In genomic region chr13:111555333-111555732, GRCm38 (mm10) we compare ENCODE assay signal across 13 mouse cellular contexts. TPM values are rescaled to one million over a fixed set of nuclear protein-coding genes. Genes with fewer than 3 reads are reported as not detected.
DNase-seq lines count a peak whose midpoint lies in the region; ATAC-seq lines count a peak whose summit lies in the region.
"Had no signal": no experiment of that assay in that cellular context is flagged by ENCODE, and none has a peak within 500 bp of the region (broad histone marks: within the 10 kb centered on the region; RNA-seq: fewer than 3 reads in every experiment).

No protein-coding gene starts in this region.

- H3K9ac ChIP-seq in heart, embryonic 15.5 days, result no peak overlapping the region
- no peak overlapping the region for H3K9ac ChIP-seq in intestine, embryonic 15.5 days
- H3K9ac ChIP-seq: midbrain, embryonic 15.5 days had no signal

- H3K27me3 ChIP-seq in heart, embryonic 15.5 days, result no peaks in the 10 kb centered on the region
- no peaks in the 10 kb centered on the region for H3K27me3 ChIP-seq in intestine, embryonic 15.5 days (replicated peaks)
- H3K27me3 ChIP-seq: midbrain, embryonic 15.5 days had no signal

- H3K4me2 ChIP-seq in heart, embryonic 15.5 days, result peak overlapping the region; percentile 43
- H3K4me2 ChIP-seq in intestine, embryonic 15.5 days (replicated peaks), result peak overlapping the region; percentile 20; the same call in 1 of the 2 replicates
- H3K4me2 ChIP-seq: midbrain, embryonic 15.5 days had no signal

- intact Hi-C loops in heart, postnatal 10 days (cut with DNase I), result no loop called here
- intact Hi-C loops in gastrocnemius, postnatal 14 days (cut with DNase I; ENCODE audit: low total_unique reads), result no loop called here

- no peak overlapping the region for H3K27ac ChIP-seq in heart, embryonic 15.5 days
- no peak overlapping the region for H3K27ac ChIP-seq in intestine, embryonic 15.5 days
- H3K27ac ChIP-seq: midbrain, embryonic 15.5 days had no signal

- DNase-seq in heart, postnatal 10 days, result no peak
- peak; percentile 6 for DNase-seq in ovary, postnatal 36 days (ENCODE audit: low spot score)
- DNase-seq in ovary, adult 18-20 months (ENCODE audit: low spot score), result no peak
- peak; percentile 65 for DNase-seq in yolk sac, embryonic 10.5 days (ENCODE audit: low spot score)
- DNase-seq in gastrocnemius, postnatal 14 days, result no peak
- no peak for DNase-seq in urinary bladder, postnatal 36 days (ENCODE audit: low spot score in 2 of 2)
- DNase-seq: thymus, adult 2 months had no signal

- no peak for ATAC-seq in heart, embryonic 15.5 days (replicated peaks; ENCODE audit: insufficient number of reproducible peaks, insufficient read depth, low FRiP score, low read depth)
- peak; percentile 43; the same call in 1 of the 2 replicates for ATAC-seq in intestine, embryonic 15.5 days
- ATAC-seq: midbrain, embryonic 15.5 days had no signal

- H3K4me1 ChIP-seq in heart, embryonic 15.5 days (replicated peaks), result peaks cover 8% of the 10 kb centered on the region
- H3K4me1 ChIP-seq in intestine, embryonic 15.5 days (replicated peaks), result 0 out of 2 replicates have a peak, but pooled peaks cover 8% of the 10 kb centered on the region
- H3K4me1 ChIP-seq: midbrain, embryonic 15.5 days had no signal

- 9% methylated on average over 8 of the region's 8 CpGs for WGBS in heart, embryonic 15.5 days
- WGBS in intestine, embryonic 15.5 days, result 10% methylated on average over 8 of the region's 8 CpGs

- H3K36me3 ChIP-seq in heart, embryonic 15.5 days, result no peaks in the 10 kb centered on the region
- no peaks in the 10 kb centered on the region for H3K36me3 ChIP-seq in intestine, embryonic 15.5 days
- H3K36me3 ChIP-seq: midbrain, embryonic 15.5 days had no signal

- H3K9me3 ChIP-seq in heart, embryonic 15.5 days (replicated peaks), result no peaks in the 10 kb centered on the region
- H3K9me3 ChIP-seq in intestine, embryonic 15.5 days, result no peaks in the 10 kb centered on the region
- H3K9me3 ChIP-seq: midbrain, embryonic 15.5 days had no signal

- no peak overlapping the region for H3K4me3 ChIP-seq in heart, embryonic 15.5 days
- no peak overlapping the region for H3K4me3 ChIP-seq in intestine, embryonic 15.5 days (replicated peaks)
- H3K4me3 ChIP-seq: midbrain, embryonic 15.5 days had no signal

RNA-seq across cellular contexts. Expression of gene Gm49496, which starts 5.6 kb away (rescaled TPM):
- polyA plus RNA-seq in heart, embryonic 15.5 days (2015; fragmentation: Nextera tagmentation; extraction: Ambion mirVana), result not detected in 2 replicates
- total RNA-seq in heart, postnatal 10 days (2021), result not detected
- polyA plus RNA-seq in intestine, embryonic 15.5 days (2015; fragmentation: Nextera tagmentation; extraction: Ambion mirVana), result not detected in 2 replicates
- total RNA-seq in gastrocnemius, postnatal 14 days (2021), result under 1 TPM in 1 of 2 experiments, not detected in 1; 0.39 TPM
- total RNA-seq: left cerebral cortex, adult 8-10 months had no signal
- polyA plus RNA-seq: brain, embryonic 14.5 days; heart, postnatal 0 days; midbrain, embryonic 15.5 days; thymus, adult 2 months had no signal

RNA-seq across cellular contexts. Expression of gene Gm10198, which starts 37.3 kb away (rescaled TPM):
- polyA plus RNA-seq in heart, embryonic 15.5 days (2015; fragmentation: Nextera tagmentation; extraction: Ambion mirVana), result not detected in 2 replicates
- total RNA-seq in heart, postnatal 10 days (2021), result not detected
- not detected in 2 replicates for polyA plus RNA-seq in intestine, embryonic 15.5 days (2015; fragmentation: Nextera tagmentation; extraction: Ambion mirVana)
- total RNA-seq in gastrocnemius, postnatal 14 days (2021), result not detected
- total RNA-seq: left cerebral cortex, adult 8-10 months had no signal
- polyA plus RNA-seq: brain, embryonic 14.5 days; heart, postnatal 0 days; midbrain, embryonic 15.5 days; thymus, adult 2 months had no signal

Comparison
In these comparisons a context has a peak if more than half of its experiments do, and no peak if none do; other contexts are left out.
1. DNase-seq: peak in ovary, postnatal 36 days (single experiment) and yolk sac, embryonic 10.5 days (single experiment); none in heart, postnatal 10 days (0 of 2), ovary, adult 18-20 months (single experiment), gastrocnemius, postnatal 14 days (single experiment) and urinary bladder, postnatal 36 days (0 of 2).